In the genomic region with DNA sequence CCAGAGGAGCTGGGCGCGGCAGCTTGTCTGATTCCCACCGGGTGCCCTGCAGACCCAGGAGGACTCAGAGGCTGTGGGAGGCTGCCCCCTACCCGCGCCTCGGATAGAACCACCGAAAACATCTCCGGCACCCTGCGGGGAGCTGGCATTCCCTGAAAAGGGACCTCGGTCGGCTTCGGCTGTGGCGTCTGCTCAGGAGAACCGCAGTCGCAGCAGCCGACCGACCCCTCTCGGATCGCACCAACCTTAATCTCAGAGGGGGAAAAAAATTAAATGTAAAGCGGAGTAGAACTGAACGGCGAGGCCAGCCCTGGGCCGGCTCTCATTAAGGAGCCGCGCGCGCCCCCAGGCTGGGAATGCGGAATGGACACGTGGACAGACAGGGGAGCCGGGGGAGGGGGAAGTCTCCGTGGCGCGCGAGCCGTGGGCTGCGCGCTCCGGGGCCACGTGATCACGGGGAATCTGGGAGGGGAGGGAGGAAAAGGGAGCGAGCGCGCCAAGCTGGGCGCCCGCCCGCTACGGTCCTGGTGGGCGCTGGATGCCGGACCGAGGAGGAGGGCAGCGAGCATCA, we compare ENCODE assay signal across 9 mouse cellular contexts. TPM values are rescaled to one million over a fixed set of nuclear protein-coding genes. Genes with fewer than 3 reads are reported as not detected.
A peak's percentile ranks its signal among the peaks of the same experiment; 100 is the strongest.
DNase-seq lines count a peak whose midpoint lies in the region; ATAC-seq and TF ChIP-seq lines count a peak whose summit lies in the region.
"Had no signal": no experiment of that assay in that cellular context is flagged by ENCODE, and none has a peak within 500 bp of the region (broad histone marks: within the 10 kb centered on the region; RNA-seq: fewer than 3 reads in every experiment).

No protein-coding gene starts in this region.

- H3K27me3 ChIP-seq in lung, embryonic 15.5 days = peaks cover 89% of the 10 kb centered on the region
- peaks cover 87% of the 10 kb centered on the region for H3K27me3 ChIP-seq in heart, embryonic 11.5 days (ENCODE audit: control insufficient read depth, insufficient read depth, low read length)
- H3K27me3 ChIP-seq in liver, embryonic 16.5 days (ENCODE audit: control insufficient read depth, insufficient read depth, low read depth, low read length) = peaks cover 62% of the 10 kb centered on the region
- H3K27me3 ChIP-seq in small intestine, adult 2 months (ENCODE audit: control insufficient read depth, insufficient read depth, low read length) = peaks cover 38% of the 10 kb centered on the region

- peaks cover 30% of the 10 kb centered on the region for H3K4me1 ChIP-seq in lung, embryonic 15.5 days
- H3K4me1 ChIP-seq in cortical plate, adult 2 months (ENCODE audit: control insufficient read depth, insufficient read depth, low read length) = no peaks in the 10 kb centered on the region
- H3K4me1 ChIP-seq in heart, embryonic 11.5 days (ENCODE audit: control insufficient read depth, insufficient read depth, low read length) = peaks cover 18% of the 10 kb centered on the region
- no peaks in the 10 kb centered on the region for H3K4me1 ChIP-seq in liver, embryonic 16.5 days (ENCODE audit: control insufficient read depth, low read depth, low read length)
- no peaks in the 10 kb centered on the region for H3K4me1 ChIP-seq in small intestine, adult 2 months (ENCODE audit: control insufficient read depth, insufficient read depth, insufficient read length, low read length)

- TF ChIP-seq CTCF in cortical plate, adult 2 months (IDR thresholded peaks at IDR 0.05; ENCODE audit: extremely low read depth, insufficient read depth, low read length) = no peak
- TF ChIP-seq CTCF in small intestine, adult 2 months (IDR thresholded peaks at IDR 0.05; ENCODE audit: extremely low read depth, insufficient read length, insufficient replicate concordance, low read depth, low read length) = no peak

- H3K36me3 ChIP-seq in lung, embryonic 15.5 days = no peaks in the 10 kb centered on the region
- no peaks in the 10 kb centered on the region for H3K36me3 ChIP-seq in heart, embryonic 11.5 days (ENCODE audit: control insufficient read depth, insufficient read depth, low read length)
- H3K36me3 ChIP-seq in liver, embryonic 16.5 days (ENCODE audit: control insufficient read depth, insufficient read depth) = no peaks in the 10 kb centered on the region
- no peaks in the 10 kb centered on the region for H3K36me3 ChIP-seq in small intestine, adult 2 months (ENCODE audit: control insufficient read depth, insufficient read depth, low read length)

- no peak overlapping the region for H3K27ac ChIP-seq in lung, embryonic 15.5 days
- H3K27ac ChIP-seq in cortical plate, adult 2 months (ENCODE audit: insufficient read depth, low read length) = no peak overlapping the region
- H3K27ac ChIP-seq in heart, embryonic 11.5 days (ENCODE audit: low read depth, low read length) = no peak overlapping the region
- no peak overlapping the region for H3K27ac ChIP-seq in liver, embryonic 16.5 days (ENCODE audit: low read length)
- H3K27ac ChIP-seq in small intestine, adult 2 months (ENCODE audit: insufficient read depth, low read depth, low read length) = no peak overlapping the region

- TF ChIP-seq POLR2A in cortical plate, adult 2 months (IDR thresholded peaks at IDR 0.05; ENCODE audit: extremely low read depth, insufficient read depth, low read length) = peak; percentile 32; the same call in 1 of the 2 replicates
- TF ChIP-seq POLR2A in small intestine, adult 2 months (IDR thresholded peaks at IDR 0.05; ENCODE audit: low read depth, low read length) = no peak

- no peaks in the 10 kb centered on the region for H3K9me3 ChIP-seq in lung, embryonic 15.5 days
- no peaks in the 10 kb centered on the region for H3K9me3 ChIP-seq in heart, embryonic 11.5 days (replicated peaks; ENCODE audit: control insufficient read depth, low read length)
- H3K9me3 ChIP-seq in liver, embryonic 16.5 days (replicated peaks; ENCODE audit: control insufficient read depth, low read length) = no peaks in the 10 kb centered on the region
- H3K9me3 ChIP-seq: megakaryocyte, embryonic 14.5 days had no signal

- H3K9ac ChIP-seq in lung, embryonic 15.5 days = no peak overlapping the region
- no peak overlapping the region for H3K9ac ChIP-seq in heart, embryonic 11.5 days (ENCODE audit: low read depth, low read length)
- H3K9ac ChIP-seq in liver, embryonic 16.5 days (ENCODE audit: low read depth, low read length) = no peak overlapping the region

- peak overlapping the region; percentile 49 for H3K4me3 ChIP-seq in lung, embryonic 15.5 days
- H3K4me3 ChIP-seq in cortical plate, adult 2 months (ENCODE audit: insufficient read depth, low read length) = peak overlapping the region; percentile 59
- H3K4me3 ChIP-seq in heart, embryonic 11.5 days (ENCODE audit: low read depth, low read length) = peak overlapping the region; percentile 58
- no peak overlapping the region; the same call in 1 of the 2 replicates for H3K4me3 ChIP-seq in liver, embryonic 16.5 days (ENCODE audit: low read depth, low read length)
- H3K4me3 ChIP-seq in small intestine, adult 2 months (ENCODE audit: low read depth, low read length) = peak overlapping the region; percentile 56
- H3K4me3 ChIP-seq: megakaryocyte, embryonic 14.5 days had no signal

- WGBS in lung, embryonic 15.5 days = under 1% methylated on average over 49 of the region's 51 CpGs
- 1% methylated on average over 50 of the region's 51 CpGs for WGBS in heart, embryonic 11.5 days (ENCODE audit: insufficient replicate concordance)
- 1% methylated on average over 51 of the region's 51 CpGs for WGBS in liver, embryonic 16.5 days (ENCODE audit: insufficient replicate concordance)
- WGBS in small intestine, adult 2 months = 2% methylated on average over 47 of the region's 51 CpGs

- H3K4me2 ChIP-seq in lung, embryonic 15.5 days = peak overlapping the region; percentile 96
- H3K4me2 ChIP-seq in heart, embryonic 11.5 days = peak overlapping the region; percentile 80
- H3K4me2 ChIP-seq in liver, embryonic 16.5 days (ENCODE audit: low read depth, low read length) = peak overlapping the region; percentile 18; the same call in 1 of the 2 replicates

- ATAC-seq in lung, embryonic 15.5 days (ENCODE audit: borderline replicate concordance, extremely low read depth, low FRiP score, low TSS enrichment) = peak; percentile 36; the same call in 1 of the 2 replicates
- no peak for ATAC-seq in heart, embryonic 11.5 days (replicated peaks; ENCODE audit: insufficient number of reproducible peaks, low FRiP score, low TSS enrichment)
- no peak for ATAC-seq in liver, embryonic 16.5 days (ENCODE audit: low read depth)
- ATAC-seq in erythroblast, adult 5-6 weeks (replicated peaks; ENCODE audit: low FRiP score, poor library complexity, severe bottlenecking) = no peak

- DNase-seq in lung, postnatal 14 days = no peak
- DNase-seq in layer of hippocampus, adult 8-10 months (ENCODE audit: low spot score in 2 of 2) = peak; percentile 54 to 61

RNA-seq across cellular contexts. Expression of a gene that starts 1.6 kb away (rescaled TPM):
- 0.11 and 0.12 TPM in 2 replicates for polyA plus RNA-seq in lung, embryonic 15.5 days (2015; fragmentation: Nextera tagmentation; extraction: Ambion mirVana)
- polyA plus RNA-seq in cortical plate, adult 2 months (2012; rRNA removed) = 7.5 and 10.3 TPM in 2 replicates
- polyA plus RNA-seq in heart, embryonic 11.5 days (2014; fragmentation: Nextera tagmentation; extraction: Ambion mirVana) = 0.11 and 0.29 TPM in 2 replicates
- 10 to 100 TPM in 2 of 4 experiments, 1 to 10 TPM in 2; 8.6 to 10.6 (median 9.8) TPM for total RNA-seq in layer of hippocampus, adult 8-10 months (2022)
- 0.12 and 0.13 TPM in 2 replicates for polyA plus RNA-seq in liver, embryonic 16.5 days (2015; fragmentation: Nextera tagmentation; extraction: Ambion mirVana)
- polyA plus RNA-seq in small intestine, adult 2 months (2012; rRNA removed) = 2.5 and 3.7 TPM in 2 replicates
- not detected in 2 replicates for total RNA-seq in erythroblast, adult 5-6 weeks (2015; ENCODE audit: low replicate concordance)
- not detected in 2 replicates for total RNA-seq in erythroblast, adult 5-6 weeks (2017; ENCODE audit: low replicate concordance)

Comparison
In these comparisons a context has a peak if more than half of its experiments do, and no peak if none do; other contexts are left out.
1. H3K4me2 ChIP-seq: peak in every context shown above with its lines; median percentile 96 in lung, embryonic 15.5 days; 80 in heart, embryonic 11.5 days; 18 in liver, embryonic 16.5 days.